Mouse (Mus musculus): ENCODE results near the gene Cnp.
"Not testable (repeated sequence)": the region's sequence is repeated elsewhere in the genome, so short reads cannot be mapped to it uniquely, and the experiment has no call there.

The Cnp gene

GRCm38 (mm10) chr11:100555583-100555982, 19.1 kb upstream of the Cnp start:
- DNase-seq (ENCODE audit: low read depth): peak; percentile 88

GRCm38 (mm10) chr11:100557563-100557962, 17.1 kb upstream of the Cnp start:
- DNase-seq (ENCODE audit: low read depth): no peak

- DNase-seq (ENCODE audit: low read depth): no peak
These were observed 15.2 kb upstream of the Cnp start for GRCm38 (mm10) chr11:100559476-100559875.

DNA sequence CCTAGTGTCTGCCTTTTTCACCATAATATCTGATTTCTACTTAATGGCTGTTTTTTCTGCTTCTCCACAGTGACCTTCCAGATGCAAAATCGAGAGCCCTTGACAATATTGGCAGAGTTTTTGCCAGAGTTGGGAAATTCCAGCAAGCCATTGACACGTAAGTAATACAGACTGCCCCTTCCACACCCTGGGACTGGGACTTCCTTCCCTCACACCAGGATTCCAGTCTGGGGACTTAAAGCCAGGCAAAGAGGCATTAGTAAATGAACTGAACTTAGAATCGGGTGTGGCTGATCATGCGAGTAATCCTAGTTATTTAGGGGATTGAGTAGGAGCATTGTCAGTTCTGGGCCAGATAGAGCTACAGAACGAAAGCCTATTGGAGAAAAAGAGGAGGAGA, 13.0 kb upstream of the Cnp start:
- no peak for DNase-seq (ENCODE audit: low read depth)

GRCm38 (mm10) chr11:100564297-100564696, 10.4 kb upstream of the Cnp start:
- DNase-seq (ENCODE audit: low read depth): no peak

- DNase-seq (ENCODE audit: low read depth): no peak
These were observed 10.0 kb upstream of the Cnp start for GRCm38 (mm10) chr11:100564703-100565102.

GRCm38 (mm10) chr11:100567229-100567628, 7.5 kb upstream of the Cnp start:
- no peak for DNase-seq (ENCODE audit: low read depth)

DNA sequence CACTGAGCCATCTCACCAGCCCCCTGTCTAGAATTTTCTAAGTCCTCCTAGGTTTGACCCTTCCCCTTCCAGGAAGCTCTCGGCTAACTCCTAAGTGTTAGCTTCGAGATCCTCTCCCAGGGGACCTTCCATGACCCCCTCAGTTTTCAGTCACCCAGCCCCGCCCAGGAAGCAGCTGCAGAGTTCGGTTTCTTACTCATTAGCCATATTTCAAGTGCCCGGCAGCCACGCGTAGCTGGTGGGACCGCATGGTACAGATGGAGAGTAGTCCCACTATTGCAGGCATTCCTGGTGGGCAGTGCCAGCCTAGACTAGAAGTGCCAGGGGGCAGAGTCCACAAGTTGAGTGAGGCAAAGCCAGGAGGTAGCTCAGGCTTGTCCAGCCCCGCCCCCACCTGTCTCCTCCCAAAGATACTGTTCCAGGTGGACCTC, 6.9 kb upstream of the Cnp start:
- peak; percentile 67 for DNase-seq (ENCODE audit: low read depth)

DNA sequence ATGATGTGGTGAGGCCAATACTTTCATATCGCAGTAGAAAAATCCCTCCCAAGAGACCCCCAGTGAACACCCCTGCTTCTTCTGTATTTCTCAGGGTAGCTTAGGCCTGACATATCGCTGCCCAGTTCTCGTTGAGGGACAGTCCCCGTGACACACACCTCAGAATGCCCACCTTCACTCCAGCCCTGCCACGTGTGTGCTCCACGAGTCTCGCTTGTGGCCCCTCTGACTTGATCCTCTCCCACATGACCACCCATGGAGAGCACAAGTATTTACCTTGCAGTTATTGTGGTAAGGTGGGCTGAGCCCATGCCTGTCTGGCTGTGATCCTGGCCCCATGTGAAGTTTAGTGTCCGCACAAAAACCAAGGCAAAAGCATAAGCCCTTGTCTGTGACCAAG, 6.0 kb upstream of the Cnp start:
- DNase-seq (ENCODE audit: low read depth): no peak

- peak; percentile 90 for DNase-seq (ENCODE audit: low read depth)
These were observed 4.9 kb upstream of the Cnp start for GRCm38 (mm10) chr11:100569789-100570188.

DNA sequence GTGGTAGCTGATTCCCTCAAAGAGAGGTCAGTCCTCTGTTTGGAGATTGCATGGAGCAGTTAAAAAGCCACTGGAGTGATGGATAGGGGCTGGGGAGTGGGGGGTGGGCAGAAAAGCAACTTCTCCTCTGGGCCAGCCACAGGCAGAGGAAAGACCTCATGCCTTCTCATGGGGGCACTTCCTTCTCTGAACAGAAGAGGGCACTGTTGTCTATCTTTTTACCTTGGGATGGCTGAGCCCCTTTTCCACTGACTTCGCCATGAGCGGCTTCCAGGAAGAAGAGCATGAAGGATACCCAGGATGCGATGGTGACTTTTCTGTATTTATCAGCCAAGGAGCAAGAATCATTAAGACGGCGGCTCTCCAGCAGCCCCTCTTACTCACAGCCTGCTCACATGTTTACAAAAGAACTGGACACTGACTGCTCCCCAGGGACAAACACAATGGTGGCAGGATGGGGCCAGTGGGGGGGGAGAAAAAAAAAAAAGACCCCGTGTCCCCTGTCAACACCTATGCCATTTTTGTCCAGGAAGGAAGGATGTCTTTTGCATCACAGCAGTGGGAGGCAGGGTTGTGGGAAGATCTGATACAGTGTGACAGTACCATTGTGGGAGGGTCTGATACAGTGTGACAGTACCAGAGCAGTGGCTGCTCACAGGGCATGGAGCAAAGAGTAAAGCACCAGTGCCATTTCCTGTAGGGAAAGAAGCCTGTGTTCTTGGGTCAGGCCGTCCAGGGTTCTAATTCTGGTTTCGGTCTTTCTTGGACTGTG, 4.1 kb upstream of the Cnp start:
- peak; percentile 82 for DNase-seq (ENCODE audit: low read depth)

DNA sequence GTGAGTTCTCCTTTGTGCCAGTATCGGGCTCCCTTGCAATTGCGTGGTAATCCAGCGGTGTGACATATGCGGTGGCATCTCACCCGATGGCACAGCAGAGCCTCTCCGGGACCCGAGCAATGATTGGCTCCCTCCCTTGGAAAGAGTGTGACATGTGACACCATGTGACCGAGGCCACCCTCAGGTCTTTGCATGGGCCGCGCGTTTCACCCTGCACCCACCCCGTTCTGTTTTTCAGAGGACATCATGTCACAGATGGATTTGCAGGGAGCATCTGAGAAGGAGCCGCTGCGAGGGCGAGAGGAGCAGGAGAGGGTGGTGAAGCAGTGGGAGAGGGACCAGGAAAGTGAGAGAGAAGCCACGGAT, 3.5 kb upstream of the Cnp start:
- no peak for DNase-seq (ENCODE audit: low read depth)

DNA sequence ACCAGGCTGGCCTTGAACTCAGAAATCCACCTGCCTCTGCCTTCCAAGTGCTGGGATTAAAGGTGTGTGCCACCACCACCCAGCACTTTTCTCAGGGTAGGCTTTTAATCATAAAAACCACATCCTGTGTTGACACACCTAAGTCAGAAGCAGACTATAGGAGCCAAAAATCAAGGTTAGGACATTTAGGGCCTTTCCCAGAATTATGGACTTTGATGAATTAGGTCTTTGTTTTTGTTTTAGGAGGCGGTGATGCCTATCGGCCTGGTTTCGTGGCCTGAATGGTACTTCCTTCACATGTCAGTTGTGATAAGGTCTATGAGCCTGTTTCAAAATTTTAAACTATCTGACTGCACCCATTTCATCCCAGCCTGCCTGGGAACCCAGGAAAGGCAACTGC, 516 bp upstream of the Cnp start:
- no peak for DNase-seq (ENCODE audit: low read depth)

GRCm38 (mm10) chr11:100575484-100575855, 766 bp downstream of the Cnp start:
- DNase-seq (ENCODE audit: low read depth): no peak

- no peak for DNase-seq (ENCODE audit: low read depth)
These were observed 1.6 kb downstream of the Cnp start for GRCm38 (mm10) chr11:100576256-100576655.

GRCm38 (mm10) chr11:100577852-100578599, 3.3 kb downstream of the Cnp start:
- no peak for DNase-seq (ENCODE audit: low read depth)

- DNase-seq (ENCODE audit: low read depth): no peak
These were observed 4.6 kb downstream of the Cnp start for GRCm38 (mm10) chr11:100579116-100579799.

- DNase-seq (ENCODE audit: low read depth): no peak
These were observed 5.6 kb downstream of the Cnp start for GRCm38 (mm10) chr11:100580275-100580674.

DNA sequence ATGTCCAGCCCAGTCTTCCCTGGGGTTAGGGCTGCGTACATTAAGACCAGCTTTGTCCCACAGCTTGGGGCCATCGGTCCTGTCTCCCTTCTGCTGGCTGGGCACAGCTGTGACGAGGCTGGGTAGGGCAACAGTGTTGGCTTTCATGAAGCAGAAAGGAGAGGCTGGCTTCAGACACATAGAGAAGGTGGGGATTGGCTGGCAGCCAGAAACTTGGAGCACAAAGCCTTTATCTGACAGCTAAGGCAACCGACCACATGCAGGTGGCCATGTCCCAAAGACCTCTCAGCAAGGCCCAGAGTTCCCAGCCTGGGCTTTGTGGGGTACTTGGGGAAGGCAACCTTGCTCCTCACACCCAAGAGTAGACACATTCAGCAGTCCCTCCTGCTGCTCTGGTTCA, 7.1 kb downstream of the Cnp start:
- DNase-seq (ENCODE audit: low read depth): peak; percentile 19

DNA sequence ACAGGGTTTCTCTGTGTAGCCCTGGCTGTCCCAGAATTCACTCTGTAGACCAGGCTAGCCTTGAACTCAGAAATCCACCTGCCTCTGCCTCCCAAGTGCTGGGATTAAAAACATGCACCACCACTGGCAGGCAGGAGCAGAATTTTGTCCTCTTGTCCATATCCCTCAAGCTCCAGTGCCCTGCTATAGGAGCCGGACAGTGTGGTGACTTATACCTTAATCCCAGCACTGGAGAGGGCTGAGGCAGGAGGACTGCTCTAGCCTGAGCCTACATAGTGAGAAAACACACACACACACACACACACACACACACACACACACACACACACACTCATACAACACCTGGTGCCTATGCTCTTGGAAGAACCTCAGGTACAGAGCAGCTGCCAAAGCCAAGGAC, 7.7 kb downstream of the Cnp start:
- not testable (repeated sequence) for DNase-seq (ENCODE audit: low read depth)

DNA sequence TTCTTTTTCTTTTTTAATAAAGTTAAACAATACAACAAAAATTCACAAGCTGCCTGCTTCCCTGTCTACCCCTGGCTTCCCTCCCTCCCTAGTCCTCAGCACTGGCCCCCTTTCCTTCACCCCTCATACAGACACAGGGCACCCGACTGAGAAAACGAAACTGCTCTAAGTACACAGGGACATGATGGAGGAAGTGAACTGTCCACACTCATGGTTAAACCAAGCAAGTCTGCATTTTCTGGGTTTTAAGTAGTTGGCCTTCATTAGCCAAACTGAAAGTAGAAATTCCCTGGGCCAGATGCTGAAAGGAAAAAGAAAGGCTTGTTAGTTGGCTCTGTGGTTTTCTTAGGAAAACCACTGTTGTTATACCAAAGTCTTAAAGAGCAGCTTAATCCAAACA, 8.1 kb downstream of the Cnp start:
- DNase-seq (ENCODE audit: low read depth): peak; percentile 21

GRCm38 (mm10) chr11:100584561-100584961, 9.9 kb downstream of the Cnp start:
- DNase-seq (ENCODE audit: low read depth): no peak

GRCm38 (mm10) chr11:100585148-100585547, 10.4 kb downstream of the Cnp start:
- no peak for DNase-seq (ENCODE audit: low read depth)

All from 416B (cell line).